Mouse (Mus musculus) ES-Bruce4 (cell line): ENCODE measurements at regions not wholly inside any gene's neighbourhood (a gene's known extent, or its start where the extent isn't known, plus 50 kb on each side); places are given as distances from the start of the nearest gene placed in this dataset.

ENCODE experiments used
- CTCF ChIP-seq: IDR thresholded peaks from one replicate; pipeline ENCODE4 v1.8.1; 2011; ENCODE audit warnings: low read depth, low read length
- EP300 ChIP-seq: IDR thresholded peaks from 2 replicates; pipeline ENCODE4 v1.6.1; 2011; ENCODE audit warnings: low read depth, low read length; ENCODE audit not compliant: insufficient read depth

- no peak for TF ChIP-seq CTCF
- TF ChIP-seq EP300, result no peak
These were observed 229.7 kb upstream of the Zdhhc25 start for GRCm38 (mm10) chr15:88370366-88370765.
